Mouse (Mus musculus) MN1 (cell line): ENCODE measurements around the gene Lpin3.

ENCODE experiments used
- DNase-seq: peaks from one replicate; pipeline ENCODE4 v3.0.0-alpha.2; 2016; ENCODE audit warnings: low spot score

The Lpin3 gene

DNA sequence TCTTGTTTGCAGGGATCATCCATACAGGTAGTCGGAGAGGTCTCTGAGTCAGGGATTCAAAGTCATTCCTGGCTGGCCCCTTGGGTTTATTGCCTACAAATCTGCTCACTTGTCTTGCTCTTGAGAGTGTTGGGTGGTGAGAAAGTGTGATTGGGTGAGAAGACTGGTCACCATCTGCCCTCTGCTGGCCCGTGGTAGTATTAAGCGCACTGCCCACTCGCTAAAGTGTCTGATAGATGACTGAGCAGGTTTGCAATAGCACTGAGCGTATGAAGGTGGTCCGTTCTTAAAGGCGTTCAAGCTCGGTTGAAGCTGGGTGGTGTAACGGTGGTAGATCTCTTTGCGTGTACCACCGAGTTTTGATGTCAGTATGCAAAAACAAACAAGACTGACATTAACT is 6.8 kb downstream of the Lpin3 start:
- peak; percentile 84 for DNase-seq

DNA sequence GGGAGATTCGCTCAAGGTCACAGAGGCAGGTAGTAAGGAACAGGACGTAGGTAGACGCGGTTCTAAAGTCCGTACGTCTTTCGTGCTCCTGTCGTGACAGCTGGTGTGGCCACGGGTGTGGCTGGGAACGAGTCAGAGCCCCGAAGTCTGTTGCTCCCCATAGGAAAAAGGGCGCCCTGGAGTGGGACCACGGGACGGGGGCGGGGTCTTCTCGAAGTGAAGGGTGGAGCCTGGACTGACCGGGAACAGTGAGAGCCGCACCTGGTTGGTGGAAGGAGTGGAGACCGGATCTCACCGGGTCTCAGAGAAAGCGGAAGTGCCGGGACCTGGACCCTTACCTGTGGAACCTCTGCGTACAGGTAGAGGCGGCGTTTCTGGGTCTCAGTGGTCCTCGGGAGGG is 7.4 kb downstream of the Lpin3 start:
- DNase-seq = peak; percentile 45

- no peak for DNase-seq
Observed at GRCm38 (mm10) chr2:160891045-160891444, 10.6 kb downstream of the Lpin3 start.

DNA sequence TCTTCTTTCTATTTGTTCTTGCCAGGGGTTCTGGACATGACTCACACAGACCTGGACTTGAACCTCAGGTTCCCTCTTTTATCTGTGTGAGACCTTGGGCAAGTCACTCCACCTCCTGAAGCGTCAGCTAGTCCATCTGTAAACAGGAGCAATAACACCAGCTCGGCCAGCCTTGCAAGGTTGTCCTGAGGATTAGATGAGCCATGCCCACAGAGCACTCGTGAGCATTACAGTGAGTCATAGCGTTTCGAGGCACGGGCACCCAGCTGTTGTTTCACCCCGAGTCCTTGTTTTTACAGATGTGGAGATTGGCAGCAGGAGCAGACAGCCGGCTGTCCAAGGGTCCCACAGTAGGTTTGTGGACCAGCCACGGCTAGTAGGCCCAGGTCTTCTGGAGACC is 11.2 kb downstream of the Lpin3 start:
- no peak for DNase-seq

GRCm38 (mm10) chr2:160901656-160902412 is 21.4 kb downstream of the Lpin3 start:
- DNase-seq = peak; percentile 41

DNA sequence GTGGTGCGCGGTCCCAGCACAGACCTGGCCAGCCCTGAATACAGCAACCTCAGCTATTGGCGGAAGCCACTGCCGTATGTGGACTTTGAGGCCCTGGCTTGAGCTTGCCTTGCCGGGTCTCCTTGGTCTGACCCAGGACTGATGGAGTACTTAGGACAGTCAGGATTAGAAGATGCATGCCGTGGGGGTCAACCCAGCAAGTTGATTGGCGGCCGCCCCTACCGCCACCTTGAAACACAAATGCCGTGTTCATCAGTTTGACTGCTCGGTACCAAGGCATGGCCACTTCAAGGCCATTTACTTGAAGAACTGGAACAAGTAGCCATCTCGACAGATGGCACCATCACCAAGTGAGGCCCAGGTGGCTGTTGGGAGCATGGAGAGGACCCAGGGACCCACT is 24.8 kb downstream of the Lpin3 start:
- DNase-seq = no peak

GRCm38 (mm10) chr2:160906101-160906500 is 25.6 kb downstream of the Lpin3 start:
- no peak for DNase-seq

GRCm38 (mm10) chr2:160908607-160909006 is 28.1 kb downstream of the Lpin3 start:
- DNase-seq = peak; percentile 18

GRCm38 (mm10) chr2:160910633-160911032 is 30.2 kb downstream of the Lpin3 start:
- no peak for DNase-seq

DNA sequence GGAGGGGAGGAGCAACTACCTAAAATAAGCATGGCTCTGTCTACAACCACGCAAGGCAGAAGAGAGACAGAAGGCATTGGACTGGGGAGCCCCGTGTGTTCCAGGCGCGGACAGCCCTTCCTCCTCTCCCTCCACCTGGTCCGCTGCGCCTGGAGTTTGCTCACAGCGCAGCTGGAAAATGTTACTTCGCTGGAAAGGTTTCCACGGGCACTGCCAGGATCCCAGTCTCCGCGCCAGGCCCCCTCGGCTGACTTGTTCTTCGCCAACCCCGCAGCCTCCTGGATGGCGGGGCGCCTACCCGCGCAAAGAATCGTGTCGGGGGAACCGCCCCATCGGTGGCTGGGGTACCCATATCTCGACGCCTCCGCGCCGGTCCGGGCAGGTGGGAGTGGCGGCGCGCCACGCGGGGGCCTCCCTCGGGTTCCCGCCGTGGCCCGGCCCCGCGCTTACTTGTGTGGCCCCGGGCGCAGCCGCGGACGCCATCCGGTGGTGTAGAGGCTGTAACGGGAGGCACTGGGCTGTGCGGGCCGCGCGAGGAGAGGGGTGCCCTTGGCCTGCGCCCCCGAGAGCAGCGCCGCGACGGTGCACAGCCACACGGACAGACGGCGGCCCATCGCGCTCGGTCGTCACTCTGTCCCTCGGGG is 31.2 kb downstream of the Lpin3 start:
- DNase-seq = no peak

DNA sequence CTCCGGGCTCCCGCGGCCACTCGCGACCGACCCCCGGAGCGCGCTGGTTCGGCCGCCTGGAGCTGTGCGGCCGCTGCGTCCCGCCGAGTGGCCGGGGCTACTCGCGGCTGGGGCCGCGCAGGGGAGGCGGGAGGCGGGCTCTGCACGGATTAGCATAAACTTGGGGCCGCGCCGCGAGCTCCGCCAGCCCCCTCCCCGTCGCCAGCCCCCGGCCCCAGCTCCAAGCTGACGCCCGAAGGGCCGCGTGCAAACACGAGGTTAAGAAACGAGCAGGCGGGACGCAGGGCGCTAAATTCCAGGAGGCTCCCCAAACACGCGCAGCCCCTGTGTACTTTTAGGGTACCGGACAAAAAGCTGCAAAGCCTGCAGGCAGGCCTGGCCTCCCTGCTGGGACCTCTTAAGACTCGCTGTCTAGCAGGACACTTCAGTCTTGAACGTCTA is 31.8 kb downstream of the Lpin3 start, which contains the start of gene Emilin3:
Emilin3 (minus strand) TSS at position 98 of the 441 bp plus-strand sequence.
- no peak for DNase-seq

DNA sequence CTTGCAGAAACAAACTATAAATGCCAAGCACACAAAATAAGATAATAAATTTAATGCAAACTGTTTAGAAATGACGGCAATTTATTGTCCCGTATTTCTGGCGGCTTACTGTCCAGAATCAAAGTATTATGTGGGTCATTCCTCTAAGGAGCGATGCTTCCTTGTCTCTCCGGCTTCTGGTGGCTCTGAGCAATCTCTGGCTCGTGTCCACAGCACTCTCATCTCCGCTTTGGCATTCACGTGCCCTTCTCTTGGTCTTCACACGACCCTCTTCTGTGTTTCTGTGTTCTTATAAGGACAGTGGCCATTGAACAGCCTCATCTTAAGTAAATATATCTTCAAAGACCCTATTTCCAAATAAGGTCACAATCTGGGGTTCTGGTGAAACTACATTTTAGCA is 34.2 kb downstream of the Lpin3 start:
- DNase-seq = no peak

DNA sequence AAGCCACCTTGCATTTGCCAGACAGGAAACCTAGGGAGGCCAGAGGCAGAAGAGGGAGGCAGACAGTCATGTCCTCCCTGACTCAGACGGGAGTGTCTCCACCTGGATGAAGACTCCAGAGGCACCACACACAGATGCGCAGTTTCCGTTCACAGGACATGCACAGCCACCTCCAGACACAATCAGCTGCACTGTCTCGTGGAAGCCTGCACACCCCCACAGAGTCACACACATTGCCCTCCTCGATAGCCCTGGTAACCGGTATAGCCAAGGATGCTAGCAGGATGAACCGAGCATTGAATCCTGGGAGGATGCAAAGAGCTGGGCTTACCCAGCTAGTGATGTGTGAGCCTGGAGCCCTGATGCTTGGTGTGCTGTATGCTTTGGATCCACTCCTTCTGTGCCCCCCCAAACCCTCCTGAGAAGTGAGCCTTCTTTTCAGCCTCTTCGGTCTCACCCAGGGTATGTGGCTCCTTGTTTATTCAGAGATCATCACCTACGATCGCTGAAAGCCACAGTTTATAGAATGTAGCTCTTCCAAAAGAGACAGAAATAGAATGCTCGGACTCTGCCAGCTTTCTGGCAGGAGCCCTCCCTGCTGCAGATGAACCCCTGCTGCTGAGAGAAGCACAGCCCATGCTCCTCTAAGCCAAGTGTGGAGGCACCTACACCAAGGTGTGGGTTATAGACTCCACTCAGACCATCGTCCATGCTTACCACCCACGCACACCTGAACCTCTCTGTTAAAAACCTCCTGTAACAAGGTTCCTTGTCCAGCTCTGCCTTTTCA is 35.5 kb downstream of the Lpin3 start:
- DNase-seq = no peak

- no peak for DNase-seq
Observed at GRCm38 (mm10) chr2:160916714-160917113, 36.2 kb downstream of the Lpin3 start.

- DNase-seq = no peak
Observed at GRCm38 (mm10) chr2:160917313-160917712, 36.8 kb downstream of the Lpin3 start.

DNA sequence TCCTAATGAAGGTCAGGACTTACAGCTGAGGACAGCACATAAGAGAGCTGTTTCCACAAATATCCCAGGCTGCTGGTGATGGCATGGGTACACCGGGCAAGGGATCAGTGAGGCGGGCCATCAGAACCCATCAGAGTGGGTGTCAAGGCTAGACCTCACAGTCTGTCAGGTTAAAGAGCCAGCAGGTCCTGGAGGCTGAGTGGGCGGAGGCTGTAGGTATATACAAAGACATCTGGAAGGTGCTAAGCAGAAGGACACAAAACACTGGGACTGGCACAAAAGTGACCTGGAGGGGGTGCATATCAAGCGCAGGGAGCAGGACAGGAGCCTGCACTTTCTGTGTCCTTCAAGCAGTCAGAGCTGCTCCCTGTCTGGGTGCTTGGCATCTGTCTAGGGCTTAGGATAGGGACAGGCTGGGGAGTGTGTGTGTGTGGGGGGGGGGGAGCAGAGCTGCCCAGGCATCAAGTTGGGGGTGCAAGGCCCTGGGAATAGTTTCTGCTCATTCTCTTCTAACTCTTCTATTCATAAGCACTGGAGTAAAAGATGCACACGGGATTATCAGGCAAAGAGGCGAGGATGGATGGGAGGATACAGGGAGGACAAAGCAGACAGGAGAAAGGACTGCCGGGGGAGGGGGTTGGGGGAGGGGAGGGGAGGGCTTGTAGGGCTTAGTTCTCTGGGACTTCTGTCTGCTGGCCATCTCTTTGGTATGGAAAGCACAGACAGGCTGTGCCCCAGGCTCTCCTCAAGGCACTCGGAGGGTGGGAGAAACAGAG is 37.9 kb downstream of the Lpin3 start:
- DNase-seq = no peak

- DNase-seq = no peak
Observed at GRCm38 (mm10) chr2:160918930-160919215, 38.4 kb downstream of the Lpin3 start.

GRCm38 (mm10) chr2:160921285-160921684 is 40.8 kb downstream of the Lpin3 start:
- no peak for DNase-seq

DNA sequence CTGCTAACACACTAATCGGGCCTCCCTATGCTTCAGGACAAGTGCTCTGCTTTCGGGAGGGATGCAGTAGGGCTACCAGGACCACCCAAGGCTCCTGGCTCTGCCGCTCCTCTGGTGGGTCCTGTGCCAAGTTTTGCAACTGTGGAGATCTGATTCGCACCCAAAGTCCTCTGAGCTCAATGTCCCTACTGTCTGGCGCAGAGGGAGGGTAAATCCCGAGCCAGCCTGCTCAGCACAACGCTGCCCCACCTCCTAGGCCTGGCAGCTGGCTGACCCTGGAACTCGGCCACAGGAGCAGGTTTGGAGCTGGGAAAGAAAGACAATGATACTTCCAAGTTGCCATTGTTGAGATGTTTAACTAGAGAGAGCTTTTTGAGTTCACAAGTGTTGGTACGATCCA is 44.7 kb downstream of the Lpin3 start:
- no peak for DNase-seq

GRCm38 (mm10) chr2:160931378-160931777 is 50.9 kb downstream of the Lpin3 start:
- no peak for DNase-seq

- DNase-seq = no peak
Observed at GRCm38 (mm10) chr2:160932325-160932724, 51.9 kb downstream of the Lpin3 start.

DNA sequence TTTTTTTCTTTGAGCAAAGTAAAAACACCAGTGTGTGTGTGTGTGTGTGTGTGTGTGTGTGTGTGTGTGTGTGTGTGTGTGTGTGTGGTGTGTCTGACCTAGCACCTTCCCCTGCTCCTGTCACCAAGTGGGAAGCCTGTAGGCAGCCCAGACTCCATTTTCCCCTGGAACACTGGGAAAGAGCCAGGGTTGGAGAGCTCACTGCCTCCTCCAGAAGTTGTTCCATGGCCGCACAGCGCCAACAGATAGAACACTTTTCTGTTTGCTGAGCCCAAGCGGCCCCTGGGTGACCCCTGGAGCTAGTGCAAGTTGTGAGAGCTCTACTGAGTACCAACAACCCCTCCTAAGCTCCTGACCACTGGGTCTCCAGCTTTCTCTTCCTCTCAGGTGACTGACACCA is 52.5 kb downstream of the Lpin3 start:
- DNase-seq = no peak
